Mouse (Mus musculus) ZHBTc4 (cell line): ENCODE measurements around the gene Kif16b.
A peak's percentile ranks its signal among the peaks of the same experiment; 100 is the strongest.

Experiments used
- DNase-seq: peaks from one replicate; pipeline ENCODE4 v3.0.0-alpha.2; 2011; ENCODE audit warnings: low read depth, low spot score

The Kif16b gene

DNA sequence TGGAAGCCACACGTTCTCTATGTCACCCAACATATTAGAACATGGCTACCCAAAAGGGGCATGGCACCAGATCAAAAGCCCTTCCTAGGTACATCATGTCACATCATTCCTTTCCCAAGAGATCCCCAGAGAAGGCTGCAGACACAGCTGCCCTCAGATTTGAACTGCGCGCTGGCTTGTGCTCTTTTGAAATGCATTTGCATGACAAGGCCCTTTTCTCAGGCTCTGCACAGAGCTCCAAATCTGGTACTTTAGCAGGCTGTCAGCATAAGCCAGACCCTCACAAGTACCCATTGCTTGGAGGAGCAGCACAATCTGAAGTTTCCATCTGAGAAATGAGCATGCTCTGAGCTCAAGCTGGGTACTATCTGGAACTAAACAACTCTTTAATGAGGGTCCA is 165.6 kb downstream of the Kif16b start:
- peak; percentile 53 for DNase-seq

DNA sequence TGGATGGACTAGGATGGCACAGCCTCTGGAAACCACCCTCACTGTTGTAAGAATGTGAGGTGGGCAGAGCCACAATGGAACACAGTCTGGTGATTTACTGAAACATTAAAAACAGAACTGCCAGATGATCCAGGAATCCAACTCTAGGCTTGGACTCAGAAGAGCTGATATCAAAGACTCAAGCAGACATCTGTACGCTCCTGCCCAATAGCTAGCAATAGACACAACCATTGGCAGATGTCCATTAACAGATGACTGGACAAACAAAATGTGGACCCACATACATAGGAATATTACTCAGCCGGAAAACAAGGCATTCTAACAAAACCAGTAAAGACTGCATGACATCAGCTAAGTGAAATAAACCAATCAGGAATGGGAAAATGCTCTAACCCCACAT is 167.3 kb downstream of the Kif16b start:
- no peak for DNase-seq

DNA sequence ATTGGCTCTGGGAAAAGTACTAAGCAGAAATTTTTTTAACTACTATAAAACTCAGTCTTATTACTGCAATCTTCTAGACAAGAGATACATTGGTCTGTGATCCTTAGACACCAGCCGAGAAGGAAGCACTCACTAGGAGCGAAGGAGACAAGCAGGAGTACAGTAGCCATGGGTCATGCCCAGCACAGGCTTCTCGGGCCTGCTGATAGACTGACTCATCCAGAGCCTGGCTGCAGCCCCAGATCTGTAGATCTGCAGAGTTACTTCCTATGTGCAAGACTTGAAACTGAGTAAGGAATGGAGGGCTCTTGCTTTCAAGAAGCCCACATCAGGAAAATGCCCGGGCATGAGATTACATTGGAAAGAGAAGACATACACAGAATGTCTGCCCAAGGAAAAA is 169.0 kb downstream of the Kif16b start:
- DNase-seq: no peak

DNA sequence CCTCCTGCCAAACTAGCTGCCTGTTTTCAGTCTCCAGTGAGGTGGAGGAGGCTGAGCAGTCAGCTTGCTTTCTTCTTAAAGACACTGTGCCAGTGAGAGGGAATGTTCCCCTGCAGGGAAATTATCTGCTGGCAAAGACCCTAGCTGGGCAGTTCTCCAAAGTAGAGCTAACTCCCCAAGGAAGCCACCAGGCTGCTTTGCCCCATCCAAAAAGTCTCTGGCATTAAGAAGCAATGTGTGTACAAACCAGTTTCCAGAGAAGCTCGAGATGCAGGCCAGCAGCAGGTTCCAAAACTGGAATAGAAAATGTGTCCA is 169.6 kb downstream of the Kif16b start:
- DNase-seq: no peak

DNA sequence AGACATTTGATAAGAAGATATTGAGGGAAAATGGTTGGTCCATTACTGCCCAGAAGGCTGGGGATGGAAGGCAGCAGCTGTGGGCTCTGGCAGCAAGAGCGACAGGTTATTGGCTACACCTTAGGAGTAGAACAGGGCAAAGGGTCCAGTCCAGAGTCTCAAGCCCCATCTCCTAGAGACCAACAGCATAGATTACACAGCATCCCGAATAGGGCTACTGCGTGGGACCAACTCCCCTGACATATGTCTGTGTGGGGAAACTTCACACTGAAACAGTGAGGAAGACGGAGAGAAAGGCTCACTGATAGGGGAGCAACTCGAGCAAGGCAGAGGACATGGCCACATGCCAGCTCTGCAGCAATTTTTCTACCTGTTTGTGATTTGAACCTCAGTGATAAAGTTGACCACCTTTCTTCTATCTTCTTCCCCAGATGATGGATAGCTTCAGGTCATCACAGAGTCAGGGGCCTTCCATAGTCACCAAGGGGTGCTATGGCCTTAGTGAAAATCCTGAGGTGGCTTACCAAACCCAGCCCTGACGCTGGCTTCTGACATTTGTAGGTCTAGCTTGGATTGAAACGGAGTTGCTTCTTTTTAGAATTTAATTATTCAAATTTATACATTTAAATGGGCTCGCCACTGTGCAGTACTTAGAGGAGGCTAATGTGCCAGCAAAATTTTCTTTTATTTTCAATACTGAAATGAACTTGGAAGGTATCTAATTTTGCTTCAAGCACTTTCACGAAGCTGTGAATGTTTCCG is 170.1 kb downstream of the Kif16b start:
- DNase-seq: no peak

DNA sequence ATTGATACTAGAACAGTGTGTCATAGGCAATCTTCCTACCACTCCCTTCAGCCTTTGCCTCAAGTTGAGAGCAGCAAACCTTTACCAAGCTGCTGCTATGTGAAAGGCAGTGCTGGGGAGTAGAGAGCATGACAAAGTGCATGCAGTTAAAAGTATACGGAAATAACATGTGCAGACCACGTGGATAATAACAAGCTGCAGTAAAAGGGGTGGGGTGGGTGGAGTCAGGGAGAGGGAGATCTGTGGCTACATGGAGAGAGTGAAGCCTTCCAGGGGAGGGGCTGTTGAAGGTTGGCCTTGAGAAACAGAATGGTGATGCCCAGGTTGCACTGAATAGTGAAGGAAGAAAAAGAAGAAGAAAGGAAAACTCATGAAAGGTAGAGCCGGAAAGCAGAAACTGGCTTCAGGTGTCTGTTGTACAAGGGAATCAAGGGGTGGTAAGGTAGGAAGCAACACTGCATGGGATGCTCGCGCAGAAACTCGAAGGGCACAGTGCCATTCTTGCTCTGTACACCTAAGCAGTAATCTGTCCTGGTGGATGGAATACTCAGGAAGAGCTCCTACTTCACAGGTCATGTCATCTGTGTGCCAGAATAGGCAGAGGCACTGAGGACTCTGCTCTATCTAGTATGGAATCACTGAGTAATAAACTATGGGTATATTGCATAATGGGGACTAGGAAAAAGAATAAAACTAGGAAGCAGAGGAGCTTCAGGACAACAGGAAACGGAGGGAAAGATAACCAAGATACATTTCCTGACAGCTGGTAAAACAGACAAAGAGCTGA is 176.9 kb downstream of the Kif16b start:
- DNase-seq: no peak

DNA sequence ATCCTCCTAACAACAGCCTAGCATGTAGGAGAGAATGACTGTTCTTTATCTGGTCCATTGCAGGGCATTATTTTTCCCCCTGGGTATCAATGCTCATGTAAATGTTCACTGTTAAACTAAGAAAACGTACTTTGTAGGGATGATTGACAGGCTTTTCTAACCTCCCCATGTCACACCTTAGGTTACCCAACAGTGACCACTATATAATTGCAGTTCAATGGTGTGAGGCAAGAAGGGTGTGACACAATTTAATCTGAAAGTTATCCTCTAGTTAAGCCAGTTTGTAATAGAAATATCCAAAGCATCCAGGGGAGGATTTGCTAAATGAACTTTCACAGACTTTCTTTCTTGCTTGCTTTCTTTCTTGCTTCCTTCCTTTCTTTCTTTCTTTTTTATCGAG is 181.2 kb downstream of the Kif16b start:
- no peak for DNase-seq

DNA sequence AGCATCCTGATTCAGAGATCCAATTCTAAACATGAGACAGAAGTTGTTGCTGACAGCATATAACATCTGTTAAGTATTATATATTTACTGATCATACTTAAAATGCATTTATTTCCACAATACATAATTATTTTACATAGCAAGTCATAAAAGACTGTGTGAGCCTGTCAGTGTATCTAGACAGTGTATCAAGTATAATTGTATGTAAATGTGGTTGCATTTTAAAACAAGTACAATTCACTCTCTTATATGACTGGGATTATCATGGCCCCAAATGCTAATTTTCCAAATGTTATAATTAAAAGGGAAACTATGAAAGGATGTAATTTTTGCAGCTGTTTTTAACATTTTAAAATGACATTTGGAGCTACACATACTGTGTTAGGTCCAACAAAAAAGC is 182.3 kb downstream of the Kif16b start:
- no peak for DNase-seq

DNA sequence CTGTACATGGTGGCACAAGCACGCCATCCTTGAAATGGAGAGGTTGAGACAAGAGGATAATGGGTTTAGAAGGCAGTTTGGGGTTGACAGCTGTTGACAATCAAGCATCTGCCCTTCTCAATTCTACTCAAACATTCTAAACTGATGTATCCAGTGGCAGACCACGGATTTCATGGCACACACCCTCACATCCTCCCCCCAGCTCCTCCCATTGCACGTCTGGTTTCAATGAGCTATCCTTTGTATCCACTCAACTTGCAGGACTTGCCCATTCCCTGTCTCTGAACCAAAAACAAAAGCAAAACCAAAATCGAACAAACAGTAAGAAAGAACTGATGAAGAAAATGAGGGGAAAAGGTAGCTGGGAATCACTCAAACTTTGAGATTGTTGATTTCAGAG is 183.7 kb downstream of the Kif16b start:
- no peak for DNase-seq

DNA sequence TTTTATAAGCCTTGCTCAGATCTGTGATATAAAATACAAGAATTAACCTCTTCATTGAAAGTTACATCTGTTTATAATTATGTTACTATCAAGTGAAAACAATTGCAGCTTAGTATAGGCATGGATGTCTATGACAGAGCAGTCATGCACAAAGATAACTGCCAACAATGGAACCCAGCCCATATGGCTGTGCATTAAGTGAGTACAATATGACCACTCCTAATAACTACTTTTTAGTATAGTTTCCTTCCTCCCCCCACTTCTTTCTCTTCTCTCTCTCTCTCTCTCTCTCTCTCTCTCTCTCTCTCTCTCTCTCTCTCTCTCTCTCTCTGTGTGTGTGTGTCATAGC is 185.4 kb downstream of the Kif16b start:
- DNase-seq: no peak

DNA sequence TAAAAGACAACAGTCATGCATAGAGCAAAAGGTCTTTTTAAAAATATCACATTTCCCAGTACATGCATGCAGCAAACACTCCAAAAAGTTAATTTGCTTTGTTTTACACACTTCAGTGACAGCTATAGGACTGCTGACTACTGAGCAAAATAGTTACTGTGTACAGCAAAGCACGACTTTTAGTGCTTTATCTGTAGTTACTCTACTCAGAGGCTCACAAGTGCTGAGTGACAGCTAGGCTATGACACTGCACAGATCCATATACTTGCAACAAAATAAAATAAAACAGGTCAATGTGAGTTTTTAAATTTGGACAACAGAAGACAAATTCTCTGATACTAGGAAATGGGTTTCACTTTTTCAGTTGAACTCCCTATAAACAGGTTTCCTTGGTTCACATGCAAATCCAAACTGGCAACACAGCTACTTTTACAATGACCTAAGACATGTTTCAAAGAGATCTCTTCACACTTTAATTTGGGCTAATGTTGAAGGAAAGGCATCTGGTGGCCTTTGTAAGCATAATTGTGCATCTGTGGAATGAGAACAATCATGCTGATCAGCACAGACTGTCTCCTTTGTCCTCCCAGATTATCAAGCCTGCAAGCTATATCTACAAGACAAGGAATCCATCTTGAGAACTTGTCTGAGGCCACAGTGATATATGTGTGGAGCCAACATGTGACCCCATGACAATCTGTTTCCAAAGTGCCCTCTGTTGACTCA is 186.0 kb downstream of the Kif16b start:
- DNase-seq: no peak

DNA sequence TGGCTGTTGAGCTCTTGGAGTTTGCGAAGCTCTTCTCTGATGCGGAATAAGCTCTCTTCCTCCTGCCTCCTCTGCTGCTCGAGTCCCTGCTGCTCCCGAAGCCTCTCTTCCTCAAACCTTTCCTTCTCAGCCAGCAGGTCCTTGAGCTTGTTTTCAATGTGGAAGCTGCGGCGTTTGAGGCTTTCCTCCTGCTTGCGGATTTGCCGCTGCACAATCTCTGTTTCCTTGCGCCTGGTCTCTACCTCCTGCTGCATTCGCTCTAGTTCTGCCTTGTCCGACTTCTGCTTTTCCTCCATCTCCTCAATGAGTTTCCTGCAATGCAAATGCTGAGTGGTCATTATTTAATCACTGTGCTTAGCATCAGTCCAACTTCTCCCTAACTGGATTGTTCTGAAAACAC is 188.6 kb downstream of the Kif16b start:
- DNase-seq: no peak

DNA sequence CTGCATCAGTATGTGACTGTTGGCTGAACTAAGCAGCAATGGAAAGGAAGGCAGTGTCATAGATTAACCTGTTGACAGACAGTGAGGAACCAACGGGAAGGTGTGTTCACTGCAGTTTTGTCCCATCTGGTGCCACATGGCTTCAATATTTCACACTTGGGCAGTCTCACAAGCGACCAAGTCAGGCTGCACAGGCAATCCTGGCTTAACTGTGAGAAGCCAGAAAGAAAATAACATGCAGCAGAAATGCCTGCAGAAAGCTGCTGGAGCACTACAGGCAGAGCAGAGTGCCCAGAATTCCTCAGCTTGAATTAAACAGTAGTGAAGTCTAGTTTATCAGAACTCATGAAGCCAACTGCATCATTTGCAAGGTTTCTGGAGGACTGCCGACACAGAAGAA is 192.0 kb downstream of the Kif16b start:
- no peak for DNase-seq

DNA sequence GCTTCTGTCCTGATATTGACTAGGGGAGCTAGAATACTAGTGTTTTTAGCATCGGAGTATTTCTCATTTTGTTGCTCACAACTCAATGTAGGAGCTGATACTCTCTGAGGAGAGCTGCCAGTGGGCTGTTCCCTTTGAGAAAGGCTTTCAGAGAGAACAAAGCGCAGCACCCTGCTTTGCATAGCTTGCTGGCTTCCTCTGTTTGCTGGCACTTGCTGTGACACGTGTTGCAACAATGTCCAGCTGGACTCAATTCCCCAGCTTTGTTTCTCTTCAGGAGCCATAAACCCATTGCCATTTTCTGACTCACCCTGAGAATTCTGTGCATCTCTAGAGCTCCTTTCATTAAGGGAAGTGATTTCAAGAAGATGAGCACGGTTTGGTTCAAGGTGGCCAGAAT is 200.6 kb downstream of the Kif16b start:
- DNase-seq: no peak

DNA sequence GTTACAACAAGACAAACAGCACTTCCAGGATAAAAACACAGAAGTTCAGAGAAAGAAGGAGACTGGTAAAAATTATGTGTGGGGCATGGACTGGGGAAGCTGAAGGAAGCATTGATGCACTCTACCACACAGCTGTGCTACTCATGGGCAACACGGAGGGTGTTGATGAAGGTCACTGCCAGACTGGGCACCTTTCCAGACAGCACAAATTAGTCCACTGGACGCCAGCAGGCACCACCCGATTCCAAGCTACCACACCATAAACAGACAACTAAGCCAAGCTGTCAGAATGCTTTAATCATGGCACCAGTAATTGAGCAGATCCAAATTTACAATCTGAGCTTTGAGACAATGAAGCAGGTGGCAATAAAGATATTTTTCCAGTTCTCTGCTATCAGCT is 202.7 kb downstream of the Kif16b start:
- no peak for DNase-seq

DNA sequence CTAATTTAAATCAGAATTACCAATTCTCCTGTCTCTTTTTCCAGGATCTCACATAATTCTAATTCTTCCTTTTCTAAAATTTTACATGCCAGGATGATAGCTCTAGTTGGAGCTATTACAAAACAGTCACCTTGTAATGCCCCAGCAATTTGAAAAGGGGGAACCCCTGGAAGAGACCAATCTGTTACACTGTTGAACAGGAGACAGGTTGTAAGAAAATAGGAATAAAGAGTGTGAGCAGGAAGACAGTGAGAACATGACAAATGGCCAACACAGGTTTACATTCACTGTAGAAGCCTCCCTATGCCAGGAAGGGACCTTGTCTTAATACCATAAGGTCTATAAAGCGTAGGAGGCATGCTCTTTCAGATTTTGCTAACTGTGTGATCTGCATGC is 206.4 kb downstream of the Kif16b start:
- no peak for DNase-seq

DNA sequence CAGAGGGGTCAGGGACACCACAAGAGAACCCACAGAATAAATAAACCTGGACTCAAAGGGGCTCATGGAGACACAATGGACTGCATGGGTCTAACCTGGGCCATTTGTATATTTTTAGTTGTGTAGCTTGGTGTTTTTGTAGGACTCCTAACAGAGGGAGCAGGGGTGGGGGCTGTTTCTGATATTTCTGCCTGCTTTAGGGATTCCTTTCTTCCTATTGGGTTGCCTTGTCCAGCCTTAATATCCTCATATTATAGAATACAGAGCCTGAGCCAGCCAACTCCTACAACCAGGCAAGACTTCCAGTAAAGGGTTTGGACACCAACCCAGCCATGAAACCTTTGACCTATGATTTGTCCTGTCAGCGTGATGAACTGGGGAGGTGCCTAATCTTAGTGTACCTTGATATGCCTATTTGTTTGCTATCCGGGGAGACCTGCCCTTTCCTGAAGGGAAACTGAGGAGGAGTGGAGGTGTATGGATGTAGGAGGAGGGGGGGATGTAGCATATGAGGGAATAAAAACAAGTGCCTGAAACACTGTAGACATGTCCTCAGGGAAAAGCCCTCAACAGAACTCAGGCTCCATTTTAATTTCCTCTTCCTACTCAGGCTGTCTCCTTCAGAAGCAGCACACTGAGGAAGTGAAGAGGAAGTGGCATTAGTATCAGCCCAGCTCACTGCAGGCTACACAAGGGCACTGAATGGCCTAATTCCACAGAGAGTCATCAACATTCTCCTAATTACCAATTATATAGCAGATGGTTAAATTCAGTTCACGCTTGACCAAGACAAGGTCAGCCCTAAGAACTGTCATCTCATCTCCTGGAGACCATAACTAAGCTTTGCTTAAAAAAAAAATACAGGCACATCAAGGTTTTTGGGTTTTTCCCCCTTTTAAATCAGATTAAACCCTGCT is 207.1 kb downstream of the Kif16b start:
- no peak for DNase-seq

DNA sequence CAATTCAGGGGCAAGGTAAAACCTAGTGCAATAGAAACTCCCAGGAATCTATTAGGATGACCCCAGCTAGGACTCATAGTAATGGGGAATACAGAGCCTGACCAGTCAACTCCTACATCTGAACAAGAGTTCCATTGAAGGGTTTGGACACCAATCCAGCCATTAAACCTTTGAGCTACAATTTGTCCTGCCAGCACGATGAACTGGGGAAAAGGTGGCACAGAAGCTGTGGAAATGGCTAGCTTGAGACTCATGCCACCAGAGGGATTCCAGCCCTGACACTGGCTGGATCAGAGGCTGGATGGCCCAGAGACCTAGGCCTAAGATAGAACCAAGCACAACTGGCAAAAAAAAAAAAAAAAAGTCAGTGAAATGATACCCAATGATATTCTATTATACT is 207.9 kb downstream of the Kif16b start:
- DNase-seq: no peak

DNA sequence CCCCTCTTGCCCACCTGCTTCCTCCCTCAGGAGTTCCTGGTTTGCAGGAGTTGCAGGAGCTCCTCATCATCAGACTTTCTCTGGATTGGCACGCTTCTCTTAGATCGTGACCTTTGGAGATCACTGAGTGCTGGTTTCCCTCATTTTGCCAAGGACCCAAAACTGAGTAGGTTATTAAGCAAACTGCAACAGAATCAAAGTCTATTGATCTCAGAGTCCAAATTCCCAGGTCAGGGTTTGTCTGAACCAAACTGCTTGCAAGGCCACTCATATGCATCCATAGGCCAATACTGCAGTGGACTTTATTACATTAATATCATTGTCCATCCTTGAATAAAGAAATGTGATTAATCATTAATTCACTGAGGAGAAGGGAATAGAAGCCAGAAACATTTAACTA is 211.8 kb downstream of the Kif16b start:
- no peak for DNase-seq

DNA sequence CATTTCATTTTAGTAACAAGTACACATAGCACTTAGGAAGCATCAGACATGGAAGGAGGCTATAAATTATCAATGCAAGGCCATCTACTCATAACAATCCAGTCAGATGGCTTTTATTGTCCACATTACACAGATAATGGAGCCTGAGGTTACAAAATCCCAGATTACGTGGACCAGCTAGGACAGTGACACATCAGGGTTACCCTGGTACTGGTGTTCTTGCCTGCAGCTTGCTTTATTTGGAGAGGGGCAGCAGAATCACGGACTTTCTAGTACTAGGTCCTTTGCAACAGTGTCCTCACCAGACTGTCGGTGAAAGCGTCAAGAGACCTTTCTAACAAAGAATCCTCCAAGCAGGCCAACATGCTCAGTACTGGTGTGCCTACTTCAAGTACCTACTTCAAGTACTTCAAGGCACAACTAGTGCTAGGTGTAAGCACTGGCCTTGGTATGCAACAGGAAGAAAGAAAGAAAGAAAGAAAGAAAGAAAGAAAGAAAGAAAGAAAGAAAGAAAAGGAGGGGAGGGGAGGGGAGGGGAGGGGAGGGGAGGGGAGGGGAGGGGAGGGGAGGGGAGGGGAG is 213.3 kb downstream of the Kif16b start:
- DNase-seq: no peak

DNA sequence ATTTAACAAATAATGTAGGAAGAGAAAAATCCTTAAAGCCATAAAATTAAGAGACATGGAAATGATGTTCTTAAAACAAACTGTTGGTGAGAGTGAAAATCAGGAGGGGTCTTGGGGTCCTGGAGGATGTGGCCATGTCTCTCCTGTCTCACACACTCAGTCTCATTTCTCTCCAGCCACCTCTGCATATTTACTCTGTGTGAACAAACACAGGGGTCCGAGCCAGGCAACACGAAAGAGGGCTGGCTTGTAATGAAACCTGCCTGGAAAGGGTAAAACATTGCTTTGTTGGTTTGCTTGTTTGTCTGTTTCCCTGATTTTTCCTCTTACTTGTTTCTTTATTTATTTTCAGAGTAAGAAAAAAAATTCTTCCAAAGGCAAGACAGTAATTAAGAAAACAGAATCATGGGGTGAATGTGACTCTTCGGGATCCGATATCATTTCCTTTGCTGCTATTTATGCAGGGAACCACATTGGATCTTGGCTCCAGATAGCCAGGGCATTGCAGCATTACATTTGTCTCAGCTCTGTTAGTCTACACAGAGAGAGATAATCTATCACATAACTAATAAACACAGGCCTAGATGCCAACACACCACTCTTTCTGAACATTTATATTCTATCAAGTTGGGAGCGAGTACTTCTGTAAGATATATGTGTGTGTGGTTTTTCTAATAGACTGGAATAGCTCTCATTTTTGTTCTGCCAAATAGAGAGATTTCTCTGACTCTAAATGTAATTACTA is 218.2 kb downstream of the Kif16b start:
- DNase-seq: no peak
